Mouse (Mus musculus) heart, postnatal 4 days (tissue): Measurements from ENCODE around the gene Igfbpl1. TPM values are rescaled to one million over a fixed set of nuclear protein-coding genes. Genes with fewer than 3 reads are reported as not detected.
A peak's percentile ranks its signal among the peaks of the same experiment; 100 is the strongest.

Experiments used
- DNase-seq: peaks from one replicate; pipeline ENCODE4 v3.0.0; 2021
- total RNA-seq, 2 experiments: library from RNA; stranded (reverse); gene quantifications; 2 replicates each; pipeline ENCODE4 v1.2.3; 2021

Igfbpl1 gene
- total RNA-seq, 2 experiments from 2014 or later = 7.3 to 7.5 TPM

DNA sequence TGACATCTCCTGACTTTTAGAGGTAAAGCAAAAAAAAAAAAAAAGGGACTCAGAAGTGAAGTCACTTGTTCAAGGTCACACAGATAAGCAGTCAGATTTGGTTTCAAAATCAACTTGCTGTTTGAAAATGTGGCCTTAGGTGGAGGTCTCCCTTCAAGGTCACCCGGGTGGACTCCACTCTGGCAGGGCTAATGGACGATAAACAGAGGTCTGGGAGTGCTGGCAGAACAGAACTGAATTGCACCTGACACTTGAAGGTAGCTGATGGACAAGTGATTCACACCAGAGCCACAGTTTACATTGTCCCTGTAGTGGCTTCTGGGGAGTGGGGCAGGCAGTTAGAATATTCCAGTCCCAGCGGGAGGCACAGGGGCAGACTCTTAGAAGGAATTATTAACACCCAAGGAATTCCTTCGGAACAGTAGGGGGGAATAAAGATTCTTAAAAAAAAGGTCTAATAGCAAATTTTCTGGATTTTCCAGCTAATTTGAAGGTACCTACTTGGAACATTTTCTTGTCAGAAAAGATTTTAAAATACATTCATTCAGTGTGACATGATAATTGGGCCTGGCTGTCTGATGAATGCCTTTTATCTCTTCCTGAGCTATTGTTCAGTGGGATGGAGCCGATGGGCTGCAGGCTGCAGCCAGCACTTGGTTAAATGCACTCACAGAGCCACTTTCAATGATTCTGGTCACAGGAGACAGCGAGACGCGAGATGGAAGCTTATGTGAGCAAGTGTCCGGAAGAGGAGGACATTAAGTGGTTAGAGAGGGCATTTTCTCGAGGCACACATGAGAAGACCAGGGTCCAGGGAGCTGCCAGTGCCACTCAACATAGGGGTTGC, 56.7 kb downstream of the Igfbpl1 start:
- DNase-seq = no peak

DNA sequence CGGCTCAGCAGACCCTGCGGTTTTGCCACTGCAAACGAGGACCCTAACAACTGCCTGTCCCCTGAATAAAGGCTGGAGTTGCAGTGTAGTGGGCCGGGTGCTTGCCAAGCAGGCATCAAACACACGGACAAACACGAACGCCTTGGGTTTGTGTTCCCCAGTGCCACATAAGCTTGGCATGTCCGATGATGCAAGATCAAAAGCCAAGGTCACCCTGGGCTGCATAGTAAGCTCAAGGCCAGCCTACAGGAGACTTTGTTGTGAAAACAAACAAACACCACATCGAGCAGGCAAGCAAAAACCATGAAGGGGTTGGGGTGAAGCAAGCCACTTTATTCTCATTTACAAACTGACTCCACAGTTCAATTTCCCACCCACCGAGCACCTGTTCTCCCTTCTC, 57.6 kb downstream of the Igfbpl1 start:
- DNase-seq = no peak

DNA sequence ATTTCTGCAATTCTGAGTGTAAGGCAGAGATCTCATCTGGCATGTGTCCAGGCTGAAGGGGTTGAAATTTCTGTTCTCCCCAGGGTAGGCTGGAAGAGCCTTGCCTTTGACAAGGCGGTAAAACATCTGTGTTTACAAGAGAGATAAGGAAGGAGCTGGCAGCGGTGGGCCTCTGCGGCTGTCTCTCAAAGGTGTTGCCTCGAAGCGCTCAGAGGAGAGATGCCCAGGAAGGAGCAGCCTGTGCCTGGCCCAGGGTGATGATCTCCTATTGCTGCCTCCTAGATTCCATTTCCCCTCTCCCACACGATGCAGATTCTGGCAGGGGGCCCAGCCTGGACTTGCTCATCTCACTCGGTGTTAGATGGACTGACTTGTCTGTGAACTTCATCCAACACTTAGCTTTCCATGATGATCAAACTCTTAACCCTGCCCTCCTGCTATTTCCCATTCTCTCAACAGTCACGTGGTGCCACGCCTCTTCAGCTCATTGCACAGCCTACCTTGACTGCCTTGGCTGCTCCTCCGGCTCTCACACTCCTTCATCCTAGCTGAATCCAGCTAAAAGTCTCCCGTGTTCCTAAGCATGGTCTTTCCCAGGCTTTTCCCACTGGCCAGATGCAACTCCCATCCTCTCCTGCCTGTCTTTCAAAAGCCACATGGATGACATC, 58.7 kb downstream of the Igfbpl1 start:
- peak; percentile 72 for DNase-seq

- DNase-seq = no peak
Observed at GRCm38 (mm10) chr4:45766774-45767173, 59.9 kb downstream of the Igfbpl1 start.

- DNase-seq = no peak
Observed at GRCm38 (mm10) chr4:45765565-45766201, 61.0 kb downstream of the Igfbpl1 start.

DNA sequence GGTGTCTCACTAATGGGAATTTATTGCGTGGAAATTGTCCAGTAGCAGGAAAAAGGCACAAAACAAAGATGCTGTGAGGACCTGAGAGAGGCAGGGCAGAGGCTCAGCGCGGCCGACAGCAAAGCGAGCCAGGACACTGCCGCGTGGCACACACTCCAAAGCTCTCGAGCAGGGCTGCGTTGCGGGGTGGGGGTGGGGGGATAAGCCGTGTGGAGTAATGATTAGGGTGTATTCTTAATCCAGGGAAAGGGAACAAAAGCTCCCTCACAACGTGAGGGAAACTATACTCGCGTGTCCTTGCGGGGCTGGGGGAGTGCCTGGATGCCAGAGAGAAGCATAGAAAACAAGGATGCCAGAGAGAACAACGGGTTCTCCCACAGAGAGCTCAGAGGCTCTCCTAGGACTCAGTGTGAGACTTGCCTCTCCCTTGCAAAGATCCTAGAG, 61.6 kb downstream of the Igfbpl1 start:
- DNase-seq = no peak

- peak; percentile 27 for DNase-seq
Observed at GRCm38 (mm10) chr4:45764141-45764494, 62.6 kb downstream of the Igfbpl1 start.

- DNase-seq = peak; percentile 42
Observed at GRCm38 (mm10) chr4:45763288-45764140, 63.2 kb downstream of the Igfbpl1 start.

- DNase-seq = no peak
Observed at GRCm38 (mm10) chr4:45762600-45762999, 64.1 kb downstream of the Igfbpl1 start.

Other genes starting within 250 kb of the Igfbpl1 start
- 10 to 100 TPM; 84.2 to 91.4 TPM for gene Aldh1b1, start 27.9 kb downstream of the Igfbpl1 start, total RNA-seq
- gene Stra6l, start 21.7 kb upstream of the Igfbpl1 start, total RNA-seq = under 1 TPM in 1 of 2 experiments, not detected in 1; 0.02 TPM
- gene Ccdc180, start 63.4 kb upstream of the Igfbpl1 start, total RNA-seq = under 1 TPM; 0.05 to 0.09 TPM
- gene Tdrd7, start 138.4 kb upstream of the Igfbpl1 start, total RNA-seq = 10 to 100 TPM; 16.9 to 19.4 TPM
- gene Tmod1, start 212.0 kb upstream of the Igfbpl1 start, total RNA-seq = 100 to 1,000 TPM; 278 to 282 TPM